Mouse (Mus musculus) activated CD4-positive, CD25-positive, alpha-beta regulatory T cell, adult 4 months (primary cell): ENCODE results near the gene Baz1b. TPM values are rescaled to one million over a fixed set of nuclear protein-coding genes. Genes with fewer than 3 reads are reported as not detected.

Experiments
- ATAC-seq: one replicate; pipeline ENCODE4 v1.8.0; 2017
- polyA plus RNA-seq, 2 experiments: library from polyadenylated mRNA; unstranded; fragments of 100-300 nt; shearing (Covaris generic); gene quantifications; one replicate each; pipeline ENCODE4 v1.2.1; 2017

Gene Baz1b
- polyA plus RNA-seq, 2 experiments from 2014 or later = 20.8 to 23.9 TPM

DNA sequence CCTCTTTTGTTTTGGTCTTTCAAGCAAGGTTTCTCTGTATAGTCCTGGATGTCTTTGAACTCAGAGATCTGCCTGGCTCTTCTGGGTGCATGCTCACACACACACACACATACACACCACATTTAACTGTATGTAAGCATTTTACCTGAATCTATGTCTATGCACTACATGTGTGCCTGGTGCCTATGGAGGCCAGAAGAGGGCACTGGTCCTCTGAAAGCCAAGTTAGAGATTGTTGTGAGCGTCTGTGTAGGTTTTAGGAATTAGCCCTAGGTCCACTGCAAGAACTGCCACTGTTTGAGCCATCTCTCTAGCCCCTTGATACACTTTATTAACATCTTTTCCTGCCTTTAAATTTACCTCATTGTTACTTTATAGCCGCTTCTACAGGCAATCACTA, 51.8 kb downstream of the Baz1b start:
- no peak for ATAC-seq

DNA sequence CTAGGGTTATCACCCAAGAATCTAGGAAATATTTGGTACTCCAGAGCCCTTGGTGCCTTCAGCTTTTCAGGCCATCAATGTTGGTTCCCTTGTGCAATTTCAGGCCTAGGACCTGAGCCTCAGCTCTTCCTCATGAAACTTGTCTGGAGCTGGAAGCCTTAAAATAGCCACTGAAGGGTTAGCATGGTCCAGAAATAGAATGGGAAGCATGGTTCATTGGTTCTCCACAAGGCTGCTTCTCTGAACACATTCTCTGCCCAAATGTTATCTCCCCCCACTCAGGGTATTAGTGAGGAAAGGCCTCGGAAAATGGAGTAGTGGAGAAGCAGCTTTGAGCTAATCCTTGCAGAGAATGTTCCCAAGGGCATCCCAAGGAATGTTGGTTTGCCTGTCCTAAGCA, 54.4 kb downstream of the Baz1b start:
- ATAC-seq = no peak

DNA sequence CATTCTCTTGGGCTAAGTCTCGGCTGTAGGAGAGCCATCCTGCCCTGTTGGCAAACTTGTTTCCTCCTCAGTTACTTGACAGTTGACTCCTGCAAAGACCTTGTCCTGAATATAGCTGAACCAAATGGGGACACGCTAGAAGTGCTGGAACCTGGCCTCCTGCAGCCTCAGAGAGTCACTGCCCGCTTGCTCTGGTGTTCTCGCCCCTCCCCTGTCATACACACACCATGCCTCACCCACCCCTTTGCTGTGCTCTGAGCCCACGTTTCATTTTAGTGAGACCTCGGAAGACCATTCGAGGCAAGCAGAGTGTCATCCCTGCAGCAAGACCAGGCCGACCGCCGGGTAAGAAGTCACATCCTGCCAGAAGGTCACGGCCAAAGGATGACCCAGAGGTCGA, 55.1 kb downstream of the Baz1b start:
- no peak for ATAC-seq

DNA sequence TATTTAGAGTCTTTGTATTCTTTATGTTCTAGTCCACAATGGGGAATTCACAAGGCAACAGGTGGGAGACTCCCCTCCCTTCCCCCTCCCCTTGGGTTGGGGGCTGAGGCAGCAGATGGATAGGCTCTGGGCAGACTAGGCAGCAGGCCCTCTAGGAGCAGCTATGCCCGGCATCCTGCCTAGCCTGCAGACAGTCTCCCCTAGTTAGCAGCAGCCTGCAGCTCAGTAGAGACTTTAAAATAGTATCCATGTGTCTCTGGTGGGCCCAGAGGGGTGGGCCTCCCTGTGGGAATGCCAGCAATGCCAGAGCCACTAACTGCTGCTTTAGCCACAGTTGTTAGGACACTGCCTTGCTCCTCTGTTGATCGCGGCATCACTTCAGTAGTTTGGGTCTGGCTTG, 55.5 kb downstream of the Baz1b start:
- no peak for ATAC-seq

DNA sequence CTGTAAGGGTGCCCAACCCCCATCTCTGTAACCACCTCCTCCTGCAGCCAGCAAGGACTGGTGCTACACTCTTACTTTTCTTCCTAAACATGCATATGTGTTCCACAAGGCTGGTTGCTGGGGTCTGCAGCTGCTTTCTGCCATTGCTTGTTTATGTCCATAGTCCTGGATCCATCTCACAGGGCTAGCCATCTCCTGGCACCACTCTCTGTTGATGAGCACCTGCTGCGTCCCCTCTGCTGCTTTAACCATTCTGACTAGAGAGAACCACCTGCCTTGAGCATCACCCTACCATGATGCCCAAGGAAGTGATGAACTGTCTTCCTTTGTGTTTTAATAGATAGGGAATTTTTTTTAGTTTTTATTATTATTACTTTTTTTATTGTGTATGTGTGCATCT, 56.1 kb downstream of the Baz1b start:
- no peak for ATAC-seq

DNA sequence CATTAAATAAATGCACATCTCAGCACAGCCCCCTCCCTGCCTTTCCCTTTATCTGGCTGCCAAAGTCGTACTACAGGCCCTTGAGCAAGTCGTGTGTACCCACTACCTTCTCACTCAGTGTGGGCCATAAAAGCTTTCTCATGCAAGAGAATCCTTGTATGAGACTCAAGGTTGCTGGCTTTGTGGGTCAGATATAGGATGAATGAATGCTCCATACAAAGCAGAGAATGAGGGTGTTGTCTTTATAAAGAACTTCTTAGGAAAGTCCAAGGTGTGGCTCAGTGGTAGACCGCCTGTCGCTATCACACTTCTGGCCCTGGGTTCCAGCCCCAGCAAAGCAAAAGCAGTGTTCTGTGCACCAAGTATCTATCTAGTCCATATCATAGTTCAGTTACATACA, 59.5 kb downstream of the Baz1b start:
- ATAC-seq = no peak

DNA sequence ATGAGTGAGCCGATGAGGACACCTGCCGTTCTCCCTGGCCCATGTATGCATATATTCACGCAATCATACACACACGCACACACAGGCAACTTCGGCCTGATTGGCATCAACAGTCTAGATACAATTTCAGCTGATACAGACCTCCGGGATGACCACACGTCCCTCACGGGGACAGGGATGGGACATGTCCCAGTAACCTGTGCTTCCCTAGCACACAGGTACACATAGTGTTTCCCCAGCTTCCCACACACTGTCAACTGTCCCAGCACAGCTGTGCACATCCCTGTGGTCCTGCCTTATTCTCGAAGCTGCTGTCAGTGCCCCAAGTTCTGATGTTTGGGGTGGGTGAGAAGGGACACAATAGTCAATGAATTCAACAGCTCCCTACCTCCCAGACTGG, 60.3 kb downstream of the Baz1b start:
- ATAC-seq = no peak

DNA sequence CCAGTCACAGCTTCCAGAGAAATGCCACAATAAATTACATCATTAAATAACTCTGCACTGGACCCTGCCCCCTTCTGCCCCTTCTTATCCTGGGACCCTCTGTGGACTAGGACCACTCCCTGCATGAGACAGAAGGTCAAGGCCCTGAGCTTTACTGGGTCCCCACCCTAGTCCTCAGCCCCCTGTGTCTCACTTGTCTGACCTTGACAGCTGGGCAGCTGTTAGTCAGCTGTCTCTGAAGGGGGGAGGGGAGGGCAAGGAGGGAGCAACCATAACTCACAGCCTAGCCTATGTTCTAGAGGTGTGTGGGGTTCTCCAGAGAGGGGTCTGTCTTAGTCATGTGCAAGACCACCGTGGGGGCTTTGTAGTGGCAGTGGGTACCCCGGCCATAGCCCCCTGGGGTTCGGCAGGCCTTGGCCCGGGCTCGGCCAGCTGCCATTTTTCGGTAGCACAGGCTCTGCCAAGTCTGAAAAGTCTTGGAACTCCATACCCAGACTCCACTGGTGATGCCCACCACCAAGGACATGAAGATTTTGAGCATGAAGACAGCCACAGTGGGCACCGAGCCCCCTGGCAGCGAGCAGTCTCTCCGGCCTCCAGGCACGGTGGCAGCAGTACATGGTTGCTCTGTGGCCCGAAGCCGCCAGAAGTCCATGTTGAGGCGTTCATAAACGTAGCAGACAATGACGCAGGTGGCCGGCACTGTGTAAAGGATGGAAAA, 62.1 kb downstream of the Baz1b start:
- ATAC-seq = no peak

DNA sequence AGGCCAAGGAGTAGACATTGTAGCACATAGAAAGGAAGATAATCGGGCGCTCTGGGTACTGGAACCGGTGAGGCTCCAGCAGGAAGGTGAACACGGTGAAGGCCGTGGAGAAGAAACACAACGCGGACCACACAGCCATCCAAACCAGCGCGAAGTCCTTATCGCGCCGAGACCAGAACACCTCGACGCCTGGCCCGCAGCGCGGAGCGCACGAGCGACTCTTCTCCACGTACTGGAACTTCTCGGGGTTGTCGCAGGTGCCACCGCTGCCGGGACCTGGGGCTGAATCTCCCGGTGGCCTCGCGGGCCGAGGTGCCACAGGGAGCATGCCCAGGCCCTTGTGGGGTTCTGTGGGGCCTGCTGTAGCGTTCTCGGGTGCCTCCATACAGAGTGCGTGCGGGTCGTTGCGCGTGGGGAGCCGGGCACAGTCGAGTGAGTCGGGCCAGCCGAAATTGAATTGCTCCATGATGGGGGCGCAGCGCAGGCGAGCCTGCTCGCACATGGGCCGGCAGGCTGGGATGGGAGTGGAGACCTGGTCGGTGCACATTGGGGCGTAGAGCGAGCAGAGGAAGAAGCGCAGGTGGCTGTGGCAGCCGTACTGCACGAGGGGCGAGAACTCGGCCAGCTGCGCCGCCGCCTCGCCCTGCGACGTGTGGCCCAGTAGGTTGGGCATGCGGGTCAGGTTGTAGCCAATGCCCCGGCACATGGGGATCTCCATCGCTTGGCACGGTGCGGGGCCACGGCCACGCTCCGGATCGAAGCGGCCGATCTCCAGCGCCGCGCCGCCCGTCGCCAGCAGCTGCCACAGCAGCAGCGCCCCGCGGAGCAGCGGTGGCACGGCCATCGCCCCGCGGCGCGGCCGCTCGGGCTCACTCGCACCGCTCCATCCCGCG, 63.4 kb downstream of the Baz1b start:
- peak; percentile 32 for ATAC-seq

DNA sequence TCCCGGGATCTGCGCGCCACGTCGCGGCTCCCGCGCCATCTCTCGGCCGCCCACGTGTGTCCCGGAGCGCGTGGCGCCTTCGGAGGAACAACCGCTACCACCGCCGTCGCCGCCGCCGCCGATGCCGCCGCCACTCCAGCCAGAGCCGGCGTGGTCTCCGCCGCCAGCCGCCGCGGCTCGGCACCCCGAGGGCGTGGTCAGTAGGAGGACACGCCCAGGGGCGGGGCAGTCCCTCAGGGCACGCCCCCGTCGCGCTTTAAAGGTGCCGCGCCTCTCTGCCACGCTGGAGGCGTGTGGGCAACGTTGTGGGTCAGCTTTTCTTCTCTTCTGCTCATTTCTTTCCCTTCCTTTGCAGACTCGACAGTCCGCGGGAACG, 64.0 kb downstream of the Baz1b start, which contains the start of gene Fzd9:
Gene Fzd9 (minus strand): TSS at position 152 of the 376 bp plus-strand sequence.
- peak; percentile 49 for ATAC-seq

DNA sequence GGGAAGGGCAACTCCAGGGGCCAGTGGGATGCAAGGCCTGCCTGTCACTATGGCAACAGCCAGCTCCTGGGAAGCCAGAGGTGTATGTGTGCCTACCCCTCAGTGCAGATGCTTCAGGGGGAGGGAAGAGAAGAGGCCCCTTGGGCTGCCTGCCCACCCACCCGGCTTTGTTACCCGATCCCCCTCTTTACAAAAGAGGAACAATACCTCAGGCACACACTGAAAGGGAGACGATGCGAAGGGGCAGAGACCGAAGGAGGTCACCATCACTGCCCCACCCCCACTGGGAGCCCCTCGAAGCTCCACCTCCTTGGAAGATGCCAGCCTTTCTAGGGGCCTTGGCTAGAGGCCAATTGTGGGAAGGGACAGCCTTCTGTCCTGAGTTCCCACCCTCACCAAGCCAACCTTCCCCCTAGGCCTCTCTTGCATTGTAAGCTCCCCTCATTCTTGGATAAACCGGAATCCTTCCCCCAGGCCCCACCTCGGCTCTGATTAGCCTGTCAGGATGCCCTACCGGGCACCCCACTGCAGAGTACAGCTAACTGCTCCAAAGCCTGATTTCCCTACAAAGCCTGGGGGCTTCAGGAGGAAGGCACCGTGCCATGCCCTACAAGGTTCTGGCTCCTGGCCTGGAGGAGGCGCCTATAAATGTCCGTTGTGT, 66.8 kb downstream of the Baz1b start:
- ATAC-seq = no peak

DNA sequence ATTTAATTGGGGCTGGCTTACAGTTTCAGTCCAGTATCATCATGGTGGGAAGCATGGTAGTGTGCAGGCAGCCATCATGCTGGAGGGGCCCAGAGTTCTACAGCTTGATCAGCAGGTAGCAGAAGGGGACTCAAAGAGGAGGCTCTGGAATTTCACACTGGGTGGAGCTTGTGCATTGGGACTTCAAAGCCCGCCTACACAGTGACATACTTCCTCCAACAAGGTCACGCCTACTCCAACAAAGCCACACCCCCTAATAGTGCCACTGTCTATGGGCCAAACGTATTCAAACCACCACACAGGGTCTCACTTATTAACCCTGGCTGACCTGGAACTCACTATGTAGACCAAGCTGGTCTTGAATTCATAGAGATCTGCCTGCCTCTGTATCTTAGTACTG, 69.1 kb downstream of the Baz1b start:
- no peak for ATAC-seq

DNA sequence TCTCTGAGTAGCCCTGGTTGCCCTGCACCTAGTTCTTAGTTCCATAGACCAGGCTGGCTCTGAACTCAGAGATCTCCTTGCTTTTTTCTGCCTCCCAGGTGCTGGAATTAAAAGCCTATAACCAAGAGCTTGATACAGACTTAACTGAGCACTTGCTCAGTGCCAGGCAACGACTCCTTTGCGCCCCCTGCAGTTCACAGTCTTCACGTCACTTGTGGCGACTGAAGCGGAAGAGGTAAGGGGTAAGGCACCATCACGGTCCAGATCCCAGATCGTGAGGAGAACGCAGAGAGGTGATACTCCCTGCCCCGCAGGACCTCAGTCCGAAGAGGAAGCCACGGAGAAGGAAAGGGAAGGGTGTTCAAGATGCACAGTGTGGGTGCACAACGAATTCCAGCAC, 70.5 kb downstream of the Baz1b start:
- ATAC-seq = no peak

DNA sequence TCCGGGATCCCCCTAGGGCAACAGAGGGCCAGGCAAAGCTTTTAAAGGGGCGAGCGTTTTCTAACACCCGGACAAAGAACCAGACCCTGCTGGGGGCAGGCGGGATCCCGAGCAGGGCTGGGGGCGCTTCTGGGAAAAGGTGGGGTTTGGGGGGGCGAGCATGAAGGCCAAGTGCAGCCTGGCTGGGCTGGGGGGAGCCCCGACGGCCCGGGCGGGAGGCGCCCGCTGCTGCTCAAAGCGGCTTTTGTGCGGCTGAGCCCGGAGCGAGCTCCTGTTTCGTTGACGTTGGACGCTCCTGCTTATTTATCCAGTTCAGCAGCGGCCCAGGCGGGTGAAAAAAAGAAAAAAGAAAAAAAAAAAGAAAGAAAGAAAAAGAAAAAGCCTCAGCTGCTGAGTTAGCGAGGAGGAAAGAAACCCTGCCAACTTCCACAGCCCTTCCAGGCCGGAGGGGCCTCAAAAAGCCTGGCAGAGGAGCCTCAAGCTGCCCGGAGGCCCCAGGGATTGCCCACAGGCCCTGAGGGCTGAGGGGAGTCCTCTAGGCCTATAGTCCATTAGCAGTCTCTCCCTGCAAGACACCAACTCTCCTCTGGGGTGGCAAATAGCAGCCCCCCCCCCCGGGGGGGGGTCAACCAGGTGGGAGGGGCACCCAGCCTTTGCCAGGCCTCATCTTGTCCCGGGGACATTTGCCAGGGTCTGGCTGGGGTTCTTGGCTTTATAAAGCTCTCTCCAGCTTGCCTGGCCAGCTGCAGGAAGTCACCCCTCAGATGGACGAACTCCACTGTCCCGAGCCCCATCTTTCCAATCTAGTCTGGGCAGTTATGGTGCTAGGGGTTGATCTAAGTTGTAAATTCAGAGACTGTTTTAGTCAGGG, 71.5 kb downstream of the Baz1b start:
- ATAC-seq = no peak

DNA sequence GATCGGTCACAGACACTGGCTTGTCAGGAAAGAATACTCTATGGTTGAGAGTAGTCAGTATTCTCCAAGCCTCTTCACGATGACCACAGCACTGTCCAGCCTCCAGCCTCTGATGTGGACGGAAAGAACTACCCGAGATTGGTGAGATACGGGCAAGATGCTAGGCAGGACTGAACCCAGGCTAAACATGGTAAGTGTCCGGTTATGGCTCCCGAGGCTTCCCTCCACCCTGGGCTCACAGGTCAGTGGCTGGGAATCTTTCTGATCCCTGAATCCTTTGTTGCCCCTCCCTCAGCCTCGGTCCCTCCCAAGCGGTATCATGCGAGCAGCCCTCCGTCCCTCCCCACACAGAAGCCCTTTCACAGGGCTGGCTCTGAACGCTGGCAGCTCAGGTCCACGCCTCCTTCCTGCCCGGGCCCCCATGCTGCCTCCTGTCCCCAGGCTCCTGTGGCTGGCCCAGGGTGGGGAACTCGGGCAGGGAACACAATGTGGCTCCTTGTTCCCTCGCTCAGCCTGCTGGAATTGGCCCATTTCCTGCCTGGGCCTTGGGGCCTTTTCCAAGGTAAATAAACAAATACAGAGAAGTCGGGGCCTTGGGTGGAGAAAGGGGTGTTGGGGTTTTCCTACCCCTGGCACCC, 76.9 kb downstream of the Baz1b start:
- no peak for ATAC-seq

DNA sequence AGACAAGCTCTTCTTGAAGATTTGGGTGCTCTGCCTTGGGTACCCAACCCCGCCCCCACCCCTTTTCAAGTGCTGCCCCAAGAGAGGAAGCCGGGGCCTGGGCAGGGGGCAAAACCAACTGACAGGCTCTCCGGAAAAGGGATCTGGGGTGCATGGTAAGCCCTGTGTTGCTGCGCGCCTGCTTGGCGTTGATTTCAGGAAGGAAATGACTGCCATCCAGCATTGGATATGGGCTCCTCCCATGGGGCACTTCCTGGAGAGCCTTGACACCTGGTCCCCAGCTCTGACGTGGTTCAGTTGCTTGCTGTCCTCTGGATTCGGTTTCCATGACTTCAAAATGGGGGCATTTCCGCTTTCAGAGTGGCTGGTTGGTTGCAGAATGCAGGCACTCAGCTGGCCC, 77.5 kb downstream of the Baz1b start:
- no peak for ATAC-seq

DNA sequence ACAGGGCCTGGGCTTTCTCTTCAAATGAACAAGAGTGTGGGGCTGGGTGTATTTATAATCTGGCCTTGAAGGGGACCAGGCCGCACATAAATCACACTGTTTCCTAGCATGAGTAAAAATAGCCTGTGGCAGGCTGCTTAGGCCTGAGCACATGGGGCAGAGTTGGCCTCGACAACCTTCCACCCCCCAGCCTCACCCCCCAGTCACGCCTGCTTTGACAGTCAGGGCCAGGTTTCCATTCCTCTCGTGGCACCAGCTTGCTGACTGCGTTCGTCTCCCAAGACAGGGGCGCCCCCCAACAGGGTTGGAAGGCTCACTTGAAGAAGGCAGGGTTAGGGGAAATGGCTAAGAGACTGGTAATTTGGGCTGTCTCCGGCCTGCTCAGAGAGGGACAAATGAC, 82.4 kb downstream of the Baz1b start:
- no peak for ATAC-seq

DNA sequence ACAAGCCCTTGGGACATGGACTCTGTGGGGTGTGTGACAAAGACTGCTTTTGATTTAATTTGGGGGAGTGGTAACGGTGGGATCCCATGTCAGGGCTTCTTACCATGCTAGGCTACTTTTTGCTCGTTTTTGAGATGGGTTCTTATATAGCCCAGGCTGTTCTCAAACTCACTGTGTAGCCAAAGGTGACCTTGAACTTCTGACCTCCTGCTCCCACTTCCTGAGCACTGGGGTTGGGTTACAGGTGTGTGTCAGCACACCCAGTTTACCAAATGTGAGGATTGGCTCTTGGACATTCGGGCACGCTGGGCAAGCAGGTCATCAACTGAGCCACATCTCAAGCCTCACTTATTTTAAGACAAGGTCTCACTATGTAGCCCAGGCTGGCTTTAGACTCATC, 83.3 kb downstream of the Baz1b start:
- ATAC-seq = no peak

DNA sequence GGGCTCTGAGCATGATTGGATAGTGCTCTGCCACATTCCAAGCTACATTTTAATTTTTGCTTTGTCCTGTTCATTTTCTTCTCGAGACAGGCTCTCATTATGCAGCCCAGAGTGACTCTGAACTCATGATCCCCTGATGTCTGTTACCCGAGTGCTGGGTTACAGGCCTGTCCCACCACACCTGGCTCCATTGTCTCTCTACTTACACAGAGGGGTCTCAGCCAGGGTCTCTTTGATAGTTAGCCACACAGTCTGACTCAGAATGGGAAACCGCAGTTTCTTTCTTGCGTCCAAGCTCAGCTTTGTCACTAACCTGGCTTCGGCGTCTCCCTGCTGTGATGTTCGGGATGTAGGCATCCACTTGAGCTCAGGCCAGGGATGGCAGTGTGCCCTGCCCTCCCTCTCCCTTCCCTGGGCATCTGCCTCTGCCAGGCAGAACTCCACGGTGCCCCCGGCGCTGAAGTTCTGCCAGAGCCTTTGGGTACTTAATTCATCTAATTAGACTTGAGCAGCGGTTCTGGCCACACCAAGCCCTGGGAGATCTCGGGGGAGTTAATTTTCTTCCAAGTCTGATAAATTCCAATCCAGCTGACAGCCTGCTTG, 84.6 kb downstream of the Baz1b start:
- no peak for ATAC-seq

DNA sequence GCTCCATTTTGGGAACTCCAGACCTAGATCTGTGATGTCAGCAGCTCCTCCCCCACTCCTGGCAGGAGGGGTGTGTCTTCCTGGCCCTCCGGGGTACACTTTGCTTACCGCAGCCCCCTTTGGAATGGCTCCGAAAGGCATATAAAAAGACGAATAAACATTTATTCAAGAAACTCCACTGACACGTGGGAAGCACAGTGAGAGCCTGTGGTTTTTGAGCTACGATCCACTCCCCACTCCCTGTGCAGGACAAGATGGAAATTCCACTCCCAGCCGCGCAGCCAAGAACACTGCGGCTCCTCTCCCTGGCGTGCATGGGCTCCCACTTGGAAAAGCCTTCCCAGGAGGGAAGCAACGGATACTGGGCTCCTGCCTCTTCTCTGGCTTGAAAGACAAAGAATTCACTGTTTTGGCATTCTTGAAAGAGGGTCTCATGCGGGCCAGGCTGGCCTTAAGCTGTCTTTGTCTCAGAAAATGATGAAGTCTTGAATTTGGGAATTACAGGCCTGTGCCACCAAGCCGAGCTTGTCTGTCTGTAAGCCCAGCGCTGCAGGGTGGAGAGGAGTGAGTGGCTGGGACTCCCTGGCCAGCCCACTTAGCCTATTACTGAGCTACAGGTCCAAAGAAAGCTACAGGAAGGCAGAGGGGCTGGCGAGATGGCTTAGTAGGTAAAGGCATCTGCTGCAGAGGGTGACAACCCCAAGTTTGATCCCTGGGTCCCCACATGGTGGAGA, 87.8 kb downstream of the Baz1b start:
- no peak for ATAC-seq

DNA sequence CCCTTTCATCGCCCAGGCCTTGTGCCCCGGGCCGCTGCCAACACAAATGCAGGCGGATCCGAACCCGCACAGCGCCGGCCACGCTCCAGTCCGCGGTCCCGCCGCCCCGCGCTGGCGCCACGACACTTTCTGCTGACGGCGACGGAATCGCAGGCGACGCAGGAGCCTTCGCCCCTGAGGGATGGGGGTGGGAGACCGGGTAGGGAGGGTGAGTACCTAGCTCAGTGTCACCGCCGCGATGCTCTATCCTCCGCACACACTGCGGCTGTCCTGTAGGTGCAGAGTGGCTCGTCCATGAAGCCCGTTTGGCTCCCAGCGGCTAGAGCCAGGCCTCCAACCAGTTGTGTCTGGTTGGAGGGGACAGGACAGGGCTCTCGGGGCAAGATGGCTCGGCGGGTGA, 89.5 kb downstream of the Baz1b start:
- ATAC-seq = no peak
